Mouse (Mus musculus) heart, embryonic 15.5 days (tissue): ENCODE measurements around the gene Mepe. TPM values are rescaled to one million over a fixed set of nuclear protein-coding genes. Genes with fewer than 3 reads are reported as not detected.

ENCODE experiments used
- ATAC-seq: fragments of 200-750 bp; cut with Nextera tagmentation; replicated peaks from 2 replicates; pipeline ENCODE4 v1.8.0; 2017; ENCODE audit warnings: low read depth, moderate TSS enrichment; ENCODE audit not compliant: insufficient number of reproducible peaks, insufficient read depth, low FRiP score
- H3K27ac ChIP-seq: fragments of 300-500 bp; sonication (generic); 2 replicates; pipeline ENCODE4 v1.5.1; 2015; ENCODE audit warnings: mild to moderate bottlenecking, inconsistent platforms
- H3K27me3 ChIP-seq: fragments of 300-500 bp; sonication (generic); 2 replicates; pipeline ENCODE4 v1.6.1; 2015; ENCODE audit warnings: inconsistent platforms
- H3K36me3 ChIP-seq: fragments of 300-500 bp; sonication (generic); 2 replicates; pipeline ENCODE4 v1.6.1; 2015; ENCODE audit warnings: mild to moderate bottlenecking, inconsistent platforms
- H3K4me1 ChIP-seq: fragments of 300-500 bp; sonication (generic); replicated peaks from 2 replicates; pipeline ENCODE4 v1.6.1; 2015; ENCODE audit warnings: inconsistent platforms
- H3K4me2 ChIP-seq: fragments of 300-500 bp; sonication (generic); 2 replicates; pipeline ENCODE4 v1.6.1; 2015; ENCODE audit warnings: inconsistent platforms, mild to moderate bottlenecking, moderate library complexity
- H3K4me3 ChIP-seq: fragments of 300-500 bp; sonication (generic); 2 replicates; pipeline ENCODE4 v1.5.1; 2015; ENCODE audit warnings: mild to moderate bottlenecking, inconsistent platforms
- H3K9ac ChIP-seq: fragments of 300-500 bp; sonication (generic); 2 replicates; pipeline ENCODE4 v1.6.1; 2015; ENCODE audit warnings: mild to moderate bottlenecking, inconsistent platforms
- H3K9me3 ChIP-seq: fragments of 300-500 bp; sonication (generic); replicated peaks from 2 replicates; pipeline ENCODE4 v1.6.1; 2016; ENCODE audit warnings: inconsistent platforms
- WGBS: fragments of 180-500 bp; shearing (Covaris S2); methylation state at CpG from one replicate; pipeline ENCODE4 v1.1.7; 2015; ENCODE audit warnings: mixed read lengths; 5-methylcytosine and 5-hydroxymethylcytosine counted together
- microRNA-seq: library from miRNA; unstranded; fragments of <30 nt; microRNA quantifications from one replicate; pipeline ENCODE4, GENCODE M21; 2016
- polyA plus RNA-seq: library from polyadenylated mRNA; unstranded; fragments of >200 nt; fragmentation: Nextera tagmentation; extraction: Ambion mirVana; gene quantifications from 2 replicates; pipeline ENCODE4 v1.2.1, GENCODE M21; 2015

Mepe gene
- polyA plus RNA-seq, 1 experiment from 2014 or later: not detected

DNA sequence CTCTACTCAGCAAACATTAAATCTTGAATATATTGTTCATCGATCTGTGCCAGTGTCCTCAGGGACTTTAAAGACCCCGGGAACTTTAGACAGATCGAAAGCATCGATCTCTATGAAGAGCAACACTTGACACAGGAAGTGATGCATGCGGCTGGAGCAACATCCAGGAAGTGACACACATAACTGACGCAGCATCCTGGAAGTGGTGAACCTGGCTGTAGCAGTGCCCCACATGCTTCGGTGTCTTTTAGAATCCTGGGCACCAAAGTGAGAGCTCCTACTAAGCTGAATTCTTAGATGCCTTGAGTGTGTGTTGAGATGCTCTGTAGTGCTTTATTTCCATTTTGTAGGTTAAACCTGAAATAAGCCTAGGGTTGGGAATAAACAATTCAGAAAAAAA, 59.4 kb downstream of the Mepe start:
- no peak overlapping the region for H3K4me3 ChIP-seq
- no peak overlapping the region for H3K4me2 ChIP-seq
- H3K27ac ChIP-seq: no peak overlapping the region
- no peak overlapping the region for H3K9ac ChIP-seq
- 81% methylated on average over 7 of the region's 7 CpGs for WGBS
- H3K27me3 ChIP-seq: no peaks in the 10 kb centered on the region
- no peaks in the 10 kb centered on the region for H3K9me3 ChIP-seq
- no peak for ATAC-seq
- H3K4me1 ChIP-seq: 0 out of 2 replicates have a peak, but pooled peaks cover 3% of the 10 kb centered on the region
- H3K36me3 ChIP-seq: no peaks in the 10 kb centered on the region

DNA sequence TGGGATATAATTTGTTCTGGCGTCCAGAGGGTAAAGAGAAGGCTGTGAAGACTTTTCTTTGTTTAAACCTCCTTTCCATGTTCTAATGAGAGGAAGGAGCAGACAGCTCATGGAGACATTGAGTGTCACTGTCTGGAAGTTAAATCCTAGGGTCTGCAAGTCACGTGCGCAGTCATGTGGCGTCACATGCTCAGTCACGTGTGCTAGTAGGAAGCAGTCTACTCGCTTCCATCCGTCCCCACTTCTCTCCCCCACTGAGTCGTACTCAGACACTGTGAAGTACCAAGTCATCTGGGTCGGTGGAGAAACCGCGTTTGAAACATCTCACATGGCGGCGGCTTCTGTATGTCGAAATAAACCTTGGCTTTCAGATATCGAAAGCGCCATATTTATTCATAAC, 60.4 kb downstream of the Mepe start:
- Histone ChIP-seq H3K9ac (no peak overlapping the region), H3K36me3 (no peaks in the 10 kb centered on the region), H3K9me3 (no peaks in the 10 kb centered on the region), H3K4me3 (no peak overlapping the region), H3K4me2 (no peak overlapping the region), H3K27ac (no peak overlapping the region), H3K4me1 (0 out of 2 replicates have a peak, but pooled peaks cover 3% of the 10 kb centered on the region), H3K27me3 (no peaks in the 10 kb centered on the region)
- ATAC-seq: no peak
- WGBS: 87% methylated on average over 16 of the region's 16 CpGs

DNA sequence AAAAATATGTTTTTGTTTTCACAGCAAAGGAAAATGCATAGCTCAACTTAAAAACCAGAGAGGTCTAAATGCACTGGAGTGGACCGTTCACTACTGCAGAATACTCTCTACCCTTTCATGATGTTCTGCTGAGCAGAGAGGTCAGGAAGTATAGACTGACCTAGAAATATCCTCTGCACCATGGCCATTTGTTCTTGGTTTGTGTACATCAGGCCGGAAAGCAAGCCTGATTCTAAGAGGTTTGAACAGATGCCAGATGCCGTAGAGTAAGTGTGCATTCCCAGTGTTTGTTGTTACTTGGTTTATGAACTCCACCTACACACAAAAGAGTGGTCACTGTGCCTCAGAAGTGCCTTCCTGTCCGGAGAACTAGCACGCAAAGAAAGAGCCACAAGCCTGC, 61.8 kb downstream of the Mepe start:
- WGBS: 57% methylated on average over 5 of the region's 5 CpGs
- Histone ChIP-seq H3K9me3 (no peaks in the 10 kb centered on the region), H3K27me3 (no peaks in the 10 kb centered on the region), H3K9ac (no peak overlapping the region), H3K36me3 (no peaks in the 10 kb centered on the region), H3K4me3 (no peak overlapping the region), H3K4me2 (no peak overlapping the region), H3K4me1 (0 out of 2 replicates have a peak, but pooled peaks cover 3% of the 10 kb centered on the region), H3K27ac (no peak overlapping the region)
- no peak for ATAC-seq

Small RNA genes within 50 kb of the gene (microRNA-seq; reads per million reads assigned to microRNA genes)
- not detected for gene Gm23616

Other genes with a start within 250 kb of the Mepe start
- 0.35 TPM in 1 of 2 replicates, not detected in the other for gene Gm17660, start 247.7 kb upstream of the Mepe start, polyA plus RNA-seq
- 113 and 115 TPM in 2 replicates for gene Sparcl1, start 211.6 kb upstream of the Mepe start, polyA plus RNA-seq
- not detected in 2 replicates for gene Dspp, start 154.6 kb upstream of the Mepe start, polyA plus RNA-seq
- gene Dmp1, start 122.7 kb upstream of the Mepe start, polyA plus RNA-seq: 0.05 and 0.09 TPM in 2 replicates
- 0.62 and 0.75 TPM in 2 replicates for gene Ibsp, start 26.2 kb upstream of the Mepe start, polyA plus RNA-seq
- gene Spp1, start 109.8 kb downstream of the Mepe start, polyA plus RNA-seq: 24.1 and 142 TPM in 2 replicates
- gene Pkd2, start 134.1 kb downstream of the Mepe start, polyA plus RNA-seq: 8.0 and 9.4 TPM in 2 replicates
- gene BC005561, start 183.0 kb downstream of the Mepe start, polyA plus RNA-seq: 7.2 TPM in 2 replicates